Mouse (Mus musculus) gastrocnemius, postnatal 10 days (tissue): ENCODE results near the gene Ndfip2. TPM values are rescaled to one million over a fixed set of nuclear protein-coding genes. Genes with fewer than 3 reads are reported as not detected.

Source experiments
- total RNA-seq, 2 experiments: library from RNA; stranded (reverse); gene quantifications; 2 replicates each; pipeline ENCODE4 v1.2.3; 2021

Ndfip2 gene
- total RNA-seq, 2 experiments from 2014 or later = 17.9 to 19.4 TPM

Other genes starting within 250 kb of the Ndfip2 start
- 10 to 100 TPM; 24.8 to 34.3 TPM for gene Rbm26, start 81.2 kb upstream of the Ndfip2 start, total RNA-seq